Mouse (Mus musculus): ENCODE results near the gene D630036H23Rik.
"Not testable (repeated sequence)": the region's sequence is repeated elsewhere in the genome, so short reads cannot be mapped to it uniquely, and the experiment has no call there.

The D630036H23Rik gene

GRCm38 (mm10) chr12:36381441-36382340, at the start of gene D630036H23Rik, which contains the start of gene Ispd:
Gene D630036H23Rik (minus strand): TSS chr12:36382181.
Gene Ispd (plus strand): TSS chr12:36381450.
- DNase-seq (ENCODE audit: low read depth): peak; percentile 41

DNA sequence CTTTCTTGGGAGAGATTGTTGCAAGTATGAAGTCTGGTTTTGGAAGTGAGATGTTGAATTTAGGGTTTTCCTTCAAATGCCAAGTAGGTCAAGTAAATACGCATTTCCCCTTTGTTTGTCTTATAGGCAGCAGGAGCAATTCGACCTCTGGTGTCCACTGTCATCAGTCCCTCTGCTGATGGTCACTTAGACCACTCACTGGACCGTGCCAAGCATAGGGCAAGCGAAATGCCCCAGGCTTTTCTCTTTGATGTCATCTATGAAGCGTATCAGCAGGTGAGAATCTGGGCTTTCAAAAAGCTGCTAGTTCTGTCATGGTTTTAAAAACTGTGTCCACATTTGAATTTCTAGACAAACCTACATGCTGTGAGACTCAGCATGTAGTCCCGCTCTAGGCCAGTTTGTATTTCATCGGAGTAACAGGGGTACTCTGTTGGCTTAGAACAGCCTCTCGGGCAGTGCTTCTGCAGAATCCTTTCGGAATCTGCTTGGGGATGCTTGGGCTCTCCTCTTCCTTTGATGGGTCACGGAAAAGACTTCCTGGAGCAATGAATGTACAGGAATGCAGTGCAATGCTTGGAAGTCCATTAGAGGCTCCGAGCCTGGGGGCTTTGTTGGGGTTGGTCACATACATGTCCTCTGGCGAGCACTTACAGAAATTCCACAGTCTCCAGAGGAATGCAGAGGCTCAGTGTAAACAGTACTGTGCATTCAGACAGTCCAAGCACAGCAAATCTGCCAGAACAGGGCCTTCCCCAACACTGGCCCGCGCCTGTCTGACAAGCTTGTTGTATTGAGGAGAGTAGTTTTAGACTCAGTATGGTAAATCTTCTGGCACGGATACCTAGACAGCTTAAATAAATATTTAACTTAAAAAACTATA, 44.4 kb upstream of the D630036H23Rik start:
- DNase-seq (ENCODE audit: low read depth): no peak

GRCm38 (mm10) chr12:36425258-36425657, 43.3 kb upstream of the D630036H23Rik start:
- DNase-seq (ENCODE audit: low read depth): no peak

DNA sequence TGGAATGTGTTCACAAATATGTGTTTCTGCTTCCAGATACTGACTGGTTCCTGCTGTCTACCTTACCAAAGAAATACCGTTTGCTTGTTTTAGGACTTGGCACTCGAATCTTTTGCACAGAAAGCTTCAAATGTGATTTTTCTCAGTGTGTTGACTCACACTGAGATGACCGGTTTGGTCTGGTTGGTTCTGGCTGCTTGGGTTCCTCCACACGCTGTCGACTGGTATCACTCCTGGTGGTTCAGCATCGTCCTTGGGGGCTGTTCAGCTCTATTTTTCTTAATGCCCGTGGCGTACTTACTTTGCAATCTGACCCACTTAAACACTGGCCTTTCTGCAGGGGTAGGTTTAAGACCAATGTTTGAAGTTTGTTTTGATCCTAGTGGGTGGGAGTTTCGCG, 41.7 kb upstream of the D630036H23Rik start:
- DNase-seq (ENCODE audit: low read depth): no peak

GRCm38 (mm10) chr12:36395115-36395514, 13.1 kb upstream of the D630036H23Rik start:
- DNase-seq (ENCODE audit: low read depth): no peak

DNA sequence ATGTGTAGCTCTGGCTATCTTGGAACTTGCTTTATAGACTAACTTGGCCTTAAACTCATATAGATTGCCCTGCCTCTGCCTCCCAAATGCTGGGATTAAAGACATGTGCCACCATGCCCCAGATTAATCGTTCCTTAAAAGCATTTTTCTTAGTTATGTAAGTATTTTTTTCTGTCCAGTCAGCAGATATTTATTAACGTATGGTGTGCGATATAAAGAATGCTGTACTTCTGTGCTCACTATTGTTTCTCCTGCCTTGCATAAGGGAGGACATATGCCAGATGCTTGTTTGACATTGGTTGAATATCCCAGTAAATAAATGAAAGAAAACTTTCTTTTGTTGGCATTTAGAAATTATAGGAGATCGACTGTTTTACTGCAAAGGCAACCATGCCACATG, 5.0 kb upstream of the D630036H23Rik start:
- DNase-seq (ENCODE audit: low read depth): no peak

- no peak for DNase-seq (ENCODE audit: low read depth)
Observed at GRCm38 (mm10) chr12:36385386-36385785, 3.4 kb upstream of the D630036H23Rik start.

DNA sequence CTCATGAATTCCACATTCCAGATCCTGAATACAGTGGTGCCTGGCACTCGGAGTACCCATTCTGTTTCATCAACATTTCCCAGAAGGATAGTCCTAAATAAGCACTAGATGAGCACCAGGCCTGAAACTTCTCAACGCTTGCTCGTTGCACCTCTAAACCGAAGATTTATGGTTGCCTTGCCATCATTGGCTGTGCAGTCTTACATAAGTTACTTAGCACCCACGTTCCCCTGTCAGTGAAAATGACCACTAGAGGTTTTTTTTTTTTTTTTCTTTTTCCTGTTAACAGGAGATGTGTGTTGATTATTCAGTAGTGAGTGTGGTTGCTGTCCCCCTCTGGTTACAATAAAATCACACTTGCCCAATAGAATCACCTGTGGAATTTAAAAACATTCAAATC, 1.2 kb downstream of the D630036H23Rik start:
- DNase-seq (ENCODE audit: low read depth): no peak

DNA sequence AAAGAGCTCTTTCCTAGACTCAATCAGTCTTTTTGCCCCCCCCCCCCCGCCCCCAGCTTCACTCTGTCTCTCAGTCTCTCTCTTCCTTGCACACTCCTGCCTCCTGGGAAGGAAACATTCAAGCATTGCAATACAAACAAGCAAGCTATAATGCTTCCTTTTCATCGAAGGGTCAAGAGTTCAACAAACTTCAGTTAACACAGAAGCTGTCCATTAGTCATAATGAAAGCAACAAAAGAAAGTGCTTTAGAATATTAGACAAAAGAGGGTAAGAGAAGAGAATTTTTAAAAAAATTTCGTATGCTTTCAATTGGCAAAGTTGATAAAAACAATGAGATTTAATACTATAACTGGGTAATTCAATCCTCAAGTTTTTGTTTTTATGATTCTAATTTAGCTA, 1.7 kb downstream of the D630036H23Rik start:
- DNase-seq (ENCODE audit: low read depth): no peak

DNA sequence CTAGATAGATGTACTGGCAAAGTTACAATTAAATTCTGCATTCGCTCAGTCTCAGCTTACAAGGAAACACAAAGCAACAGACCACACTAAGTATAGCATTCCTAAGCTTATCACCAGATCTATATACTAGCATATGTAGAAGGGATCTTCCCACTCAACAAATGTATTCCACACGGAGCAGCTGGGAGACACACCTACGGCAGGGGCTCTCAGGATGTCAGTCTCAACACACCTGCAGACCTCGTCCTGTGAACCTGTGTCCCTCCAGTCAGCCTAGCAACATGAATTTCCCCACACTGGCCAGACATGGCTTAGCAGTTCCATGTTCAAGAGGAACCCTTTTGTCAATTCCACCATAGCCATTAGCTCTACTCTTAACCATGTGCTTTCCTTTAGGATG, 5.6 kb downstream of the D630036H23Rik start:
- DNase-seq (ENCODE audit: low read depth): not testable (repeated sequence)

DNA sequence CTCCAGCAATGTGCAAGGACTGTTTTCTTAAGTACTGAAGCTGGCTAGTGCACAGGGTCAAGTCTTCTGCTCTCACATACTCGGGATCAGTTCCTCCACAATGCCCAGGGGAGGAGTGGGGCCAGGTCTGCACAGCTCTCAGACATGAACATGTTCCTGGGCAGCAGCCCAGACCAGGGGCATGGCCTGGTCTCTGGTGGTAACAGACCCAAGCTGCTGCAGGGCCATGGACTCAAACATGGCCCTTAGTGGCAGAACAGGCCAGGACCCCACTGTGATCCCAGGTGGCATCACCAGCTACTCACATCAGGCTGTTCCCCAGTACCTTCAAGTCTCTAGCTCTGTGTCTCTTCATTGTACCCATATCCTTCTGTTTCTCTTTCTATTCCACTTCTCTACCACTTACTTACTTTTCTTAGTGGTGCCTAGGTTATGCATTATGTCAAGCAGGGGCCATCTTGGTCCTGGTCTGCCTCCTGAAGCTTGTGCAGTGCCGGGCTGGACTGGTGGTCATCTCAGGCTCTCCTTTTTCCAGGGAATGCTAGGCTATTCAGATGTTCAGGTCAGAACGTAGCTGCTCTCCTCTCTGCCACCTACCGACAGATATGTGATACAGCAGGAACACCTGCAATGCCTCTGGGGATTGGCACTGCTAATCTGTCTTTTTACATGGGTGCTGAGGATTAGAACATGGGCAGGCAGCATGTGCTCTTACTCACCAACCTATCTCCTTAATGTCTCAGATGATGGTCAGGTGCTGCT, 8.6 kb downstream of the D630036H23Rik start:
- no peak for DNase-seq (ENCODE audit: low read depth)

GRCm38 (mm10) chr12:36364013-36364412, 18.0 kb downstream of the D630036H23Rik start:
- DNase-seq (ENCODE audit: low read depth): no peak

- DNase-seq (ENCODE audit: low read depth): no peak
Observed at GRCm38 (mm10) chr12:36360693-36361092, 21.3 kb downstream of the D630036H23Rik start.

DNA sequence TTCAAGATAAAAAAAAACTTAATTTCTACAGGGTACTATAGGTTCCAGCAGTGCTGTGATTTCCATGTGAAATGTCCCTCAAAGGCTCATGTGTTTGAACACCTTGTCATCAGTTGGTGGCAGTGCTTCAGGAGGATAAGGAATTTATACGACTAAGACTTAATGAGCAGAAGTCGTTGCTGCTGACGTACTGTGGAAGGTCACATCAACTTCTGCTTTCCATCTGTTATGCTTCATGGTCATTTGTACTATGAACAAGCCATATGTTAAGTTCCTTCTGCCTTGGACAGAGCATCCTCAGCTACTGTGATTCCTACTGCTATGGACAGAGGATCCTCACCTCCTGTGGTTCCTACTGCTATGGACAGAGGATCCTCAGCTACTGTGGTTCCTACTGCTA, 21.9 kb downstream of the D630036H23Rik start:
- DNase-seq (ENCODE audit: low read depth): no peak

- no peak for DNase-seq (ENCODE audit: low read depth)
Observed at GRCm38 (mm10) chr12:36344131-36344530, 37.9 kb downstream of the D630036H23Rik start.

GRCm38 (mm10) chr12:36333837-36334281, 48.1 kb downstream of the D630036H23Rik start:
- DNase-seq (ENCODE audit: low read depth): no peak

DNA sequence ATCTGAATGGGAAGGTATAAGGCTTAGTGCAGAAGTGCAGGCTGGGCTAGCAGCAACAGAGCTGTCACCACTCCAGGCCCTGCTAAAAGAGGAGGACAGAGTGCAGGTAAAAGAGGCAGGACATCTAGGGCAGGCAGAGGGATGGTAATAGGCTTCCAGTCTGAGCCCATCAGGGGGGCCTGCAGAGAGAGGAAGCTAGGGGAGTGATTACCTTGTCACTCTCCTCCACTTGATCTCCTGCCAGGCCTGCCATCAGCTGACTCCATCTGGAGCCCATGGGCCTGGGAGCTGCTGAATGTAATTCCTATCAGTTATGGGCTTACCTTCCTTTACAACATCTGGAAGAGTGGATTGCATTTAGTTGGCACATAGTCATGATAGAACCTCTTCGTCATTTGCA, 49.3 kb downstream of the D630036H23Rik start:
- no peak for DNase-seq (ENCODE audit: low read depth)

All from c-Kit-positive CD71-negative TER-119-negative erythroid progenitor cells, embryonic 14.5 days (primary cell).